Comparison of ENCODE assay signal across 17 mouse cellular contexts in the genomic region with DNA sequence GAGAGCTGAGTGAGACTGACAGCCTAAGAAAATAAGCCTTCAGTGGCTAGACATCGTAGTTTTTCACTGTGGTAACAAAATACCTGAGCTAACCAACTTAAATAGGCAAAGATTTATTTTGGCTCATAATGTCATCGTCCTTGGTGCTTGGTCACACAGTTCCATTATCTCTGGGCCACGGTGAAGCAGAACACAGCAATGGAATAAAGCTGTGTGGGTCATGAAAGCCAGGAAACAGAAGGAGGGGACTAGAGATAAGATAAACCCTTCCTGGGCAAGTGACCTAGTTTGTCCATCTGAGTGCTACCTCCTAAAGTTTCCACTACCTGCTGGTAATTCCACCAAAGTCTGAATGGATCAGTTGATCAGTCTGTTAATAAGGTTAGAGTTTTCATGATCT.
"Had no signal": no experiment of that assay in that cellular context is flagged by ENCODE, and none has a peak within 500 bp of the region (broad histone marks: within the 10 kb centered on the region; RNA-seq: fewer than 3 reads in every experiment).

No protein-coding gene starts in this region.

- H3K4me1 ChIP-seq: midbrain, embryonic 13.5 days; midbrain, embryonic 15.5 days; neural tube, embryonic 12.5 days; stomach, embryonic 15.5 days had no signal

- H3K9me3 ChIP-seq: megakaryocyte, embryonic 14.5 days; midbrain, embryonic 13.5 days; midbrain, embryonic 15.5 days; neural tube, embryonic 12.5 days; stomach, embryonic 15.5 days had no signal

- H3K4me2 ChIP-seq: lung, embryonic 14.5 days; midbrain, embryonic 11.5 days; midbrain, embryonic 13.5 days; midbrain, embryonic 15.5 days; neural tube, embryonic 12.5 days; stomach, embryonic 15.5 days had no signal

- DNase-seq: lung, adult 18-20 months; lung, embryonic 14.5 days; lung, postnatal 10 days; lung, postnatal 4 days; right cerebral cortex, adult 18-20 months; right cerebral cortex, postnatal 25 days; right cerebral cortex, postnatal 4 days; thymus, adult 2 months; thymus, postnatal 25 days; thymus, postnatal 4 days had no signal

- H3K9ac ChIP-seq: lung, embryonic 14.5 days; midbrain, embryonic 13.5 days; midbrain, embryonic 15.5 days; neural tube, embryonic 12.5 days; stomach, embryonic 15.5 days had no signal

- H3K36me3 ChIP-seq: midbrain, embryonic 13.5 days; midbrain, embryonic 15.5 days; neural tube, embryonic 12.5 days; stomach, embryonic 15.5 days had no signal

- ATAC-seq: midbrain, embryonic 13.5 days; midbrain, embryonic 15.5 days had no signal

- H3K27me3 ChIP-seq: megakaryocyte, embryonic 14.5 days; midbrain, embryonic 13.5 days; midbrain, embryonic 15.5 days; neural tube, embryonic 12.5 days; stomach, embryonic 15.5 days had no signal

- H3K27ac ChIP-seq: midbrain, embryonic 13.5 days; midbrain, embryonic 15.5 days; neural tube, embryonic 12.5 days; stomach, embryonic 15.5 days; stomach, postnatal 0 days had no signal

- H3K4me3 ChIP-seq: megakaryocyte, embryonic 14.5 days; midbrain, embryonic 13.5 days; midbrain, embryonic 15.5 days; neural tube, embryonic 12.5 days; stomach, embryonic 15.5 days had no signal
